30 mouse cellular contexts compared by ENCODE assay signal in the genomic region with DNA sequence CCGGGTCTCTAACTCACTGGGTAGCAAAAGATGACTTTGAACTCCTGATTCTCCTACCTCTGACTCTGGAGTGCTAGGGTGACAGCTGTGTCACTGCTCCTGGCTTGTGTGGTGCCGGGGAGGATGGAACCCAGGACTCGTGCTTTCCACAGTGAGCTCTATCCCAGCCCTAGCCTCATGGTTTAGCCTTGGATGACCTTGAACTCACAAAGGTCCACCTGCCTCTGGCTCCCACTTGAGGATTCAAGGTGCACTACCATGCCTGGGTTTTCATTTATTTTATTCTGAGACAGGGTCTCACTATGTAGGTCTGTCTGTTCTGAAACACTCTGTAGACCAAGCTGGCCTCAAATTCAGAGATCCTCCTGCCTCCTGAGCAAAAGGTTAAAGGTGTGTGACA. TPM values are rescaled to one million over a fixed set of nuclear protein-coding genes. Genes with fewer than 3 reads are reported as not detected.
DNase-seq lines count a peak whose midpoint lies in the region; ATAC-seq and TF ChIP-seq lines count a peak whose summit lies in the region.
"Had no signal": no experiment of that assay in that cellular context is flagged by ENCODE, and none has a peak within 500 bp of the region (broad histone marks: within the 10 kb centered on the region; RNA-seq: fewer than 3 reads in every experiment).

No protein-coding gene starts in this region.

- TF ChIP-seq EP300 in lung, postnatal 0 days (IDR thresholded peaks at IDR 0.05): no peak

- no peaks in the 10 kb centered on the region for H3K9me3 ChIP-seq in lung, postnatal 0 days (ENCODE audit: low read length)
- H3K9me3 ChIP-seq: embryonic facial prominence, embryonic 12.5 days; embryonic facial prominence, embryonic 15.5 days; G1E; heart, embryonic 12.5 days; heart, embryonic 15.5 days; hindbrain, embryonic 10.5 days; hindbrain, embryonic 13.5 days had no signal

- 79% methylated on average over 3 of the region's 3 CpGs for WGBS in lung, postnatal 0 days

- TF ChIP-seq CTCF in layer of hippocampus, adult 2 months (conservative IDR thresholded peaks at IDR 0.05): 0 out of 2 replicates have a peak, but pooled peaks have one; percentile 9
- TF ChIP-seq CTCF in lung, postnatal 0 days (IDR thresholded peaks at IDR 0.05): 0 out of 2 replicates have a peak, but pooled peaks have one; percentile 8

- no peak for ATAC-seq in lung, postnatal 0 days
- ATAC-seq in megakaryocyte progenitor cell, adult 5-6 weeks (replicated peaks; ENCODE audit: poor library complexity): no peak
- ATAC-seq: forebrain, embryonic 14.5 days; forebrain, postnatal 0 days; hindbrain, embryonic 16.5 days; Patski had no signal

- H3K4me2 ChIP-seq in lung, postnatal 0 days (replicated peaks; ENCODE audit: low read depth, low read length): no peak overlapping the region
- H3K4me2 ChIP-seq: embryonic facial prominence, embryonic 12.5 days; embryonic facial prominence, embryonic 15.5 days; heart, embryonic 12.5 days; heart, embryonic 15.5 days; hindbrain, embryonic 13.5 days had no signal

- no peak overlapping the region for H3K4me3 ChIP-seq in layer of hippocampus, adult 2 months
- H3K4me3 ChIP-seq in lung, postnatal 0 days (ENCODE audit: low read depth, low read length): no peak overlapping the region
- H3K4me3 ChIP-seq: embryonic facial prominence, embryonic 12.5 days; embryonic facial prominence, embryonic 15.5 days; heart, embryonic 12.5 days; heart, embryonic 15.5 days; hindbrain, embryonic 10.5 days; hindbrain, embryonic 13.5 days had no signal

- H3K27me3 ChIP-seq in lung, postnatal 0 days (replicated peaks; ENCODE audit: insufficient read depth, low read length): no peaks in the 10 kb centered on the region
- H3K27me3 ChIP-seq: CH12.LX; embryonic facial prominence, embryonic 12.5 days; embryonic facial prominence, embryonic 15.5 days; heart, embryonic 12.5 days; heart, embryonic 15.5 days; hindbrain, embryonic 13.5 days; Patski had no signal

- no peak for DNase-seq in layer of hippocampus, adult 2 months (ENCODE audit: low spot score in 2 of 2)
- no peak for DNase-seq in layer of hippocampus, postnatal 10 days (ENCODE audit: low spot score in 2 of 2)
- no peak for DNase-seq in lung, postnatal 0 days (ENCODE audit: low spot score)
- DNase-seq in lung, postnatal 4 days: no peak
- DNase-seq in ES-CJ7 (ENCODE audit: low read depth, low spot score): peak; percentile 74
- DNase-seq in ZHBTc4 (ENCODE audit: low read depth, low spot score): peak; percentile 65
- no peak for DNase-seq in cerebellum, postnatal 10 days
- DNase-seq: adrenal gland, postnatal 10 days; adrenal gland, postnatal 36 days; B cell, adult 2 months; cerebellum, adult 18-20 months; cerebellum, adult 9-10 months; cerebellum, postnatal 25 days; forebrain, postnatal 0 days; gastrocnemius, postnatal 25 days; heart, adult 18-20 months; heart, postnatal 10 days; heart, postnatal 36 days had no signal

- H3K4me1 ChIP-seq in lung, postnatal 0 days (ENCODE audit: insufficient read depth, low read depth, low read length): no peaks in the 10 kb centered on the region
- H3K4me1 ChIP-seq: embryonic facial prominence, embryonic 12.5 days; embryonic facial prominence, embryonic 15.5 days; hindbrain, embryonic 10.5 days had no signal

- no peak overlapping the region for H3K9ac ChIP-seq in lung, postnatal 0 days (replicated peaks; ENCODE audit: low read depth)
- H3K9ac ChIP-seq: embryonic facial prominence, embryonic 12.5 days; embryonic facial prominence, embryonic 15.5 days; forebrain, postnatal 0 days; heart, embryonic 15.5 days had no signal

- H3K36me3 ChIP-seq in lung, postnatal 0 days (ENCODE audit: insufficient read depth, low read length): peaks cover 7% of the 10 kb centered on the region; the same call in 1 of the 2 replicates

- no peak overlapping the region for H3K27ac ChIP-seq in layer of hippocampus, adult 2 months
- no peak overlapping the region for H3K27ac ChIP-seq in lung, postnatal 0 days (ENCODE audit: low read length)
- H3K27ac ChIP-seq: embryonic facial prominence, embryonic 12.5 days; embryonic facial prominence, embryonic 15.5 days; heart, embryonic 15.5 days; hindbrain, embryonic 10.5 days; hindbrain, embryonic 13.5 days had no signal

RNA-seq across cellular contexts. Expression of a gene that starts 8.0 kb away (rescaled TPM):
- total RNA-seq in layer of hippocampus, adult 2 months (2021): 1 to 10 TPM; 3.0 to 4.5 TPM
- total RNA-seq in layer of hippocampus, postnatal 10 days (2021): 1 to 10 TPM; 2.6 to 3.0 TPM
- polyA plus RNA-seq in lung, postnatal 0 days (2015; fragmentation: Nextera tagmentation; extraction: Ambion mirVana): 0.98 and 1.1 TPM in 2 replicates
- 0.17 and 0.57 TPM in 2 replicates for total RNA-seq in megakaryocyte progenitor cell, adult 5-6 weeks (2015)
- 0.61 TPM in 1 of 2 replicates, not detected in the other for total RNA-seq in megakaryocyte progenitor cell, adult 5-6 weeks (2017)

RNA-seq across cellular contexts. Expression of a gene that starts 8.8 kb away (rescaled TPM):
- total RNA-seq in layer of hippocampus, adult 2 months (2021): 100 to 1,000 TPM; 221 to 228 TPM
- total RNA-seq in layer of hippocampus, postnatal 10 days (2021): 100 to 1,000 TPM; 146 to 157 TPM
- 97.7 and 111 TPM in 2 replicates for polyA plus RNA-seq in lung, postnatal 0 days (2015; fragmentation: Nextera tagmentation; extraction: Ambion mirVana)
- total RNA-seq in megakaryocyte progenitor cell, adult 5-6 weeks (2015): 39.1 and 43.1 TPM in 2 replicates
- 127 and 171 TPM in 2 replicates for total RNA-seq in megakaryocyte progenitor cell, adult 5-6 weeks (2017)

RNA-seq across cellular contexts. Expression of a gene that starts 11.1 kb away (rescaled TPM):
- 1 to 10 TPM; 1.3 to 3.5 TPM for total RNA-seq in layer of hippocampus, adult 2 months (2021)
- total RNA-seq in layer of hippocampus, postnatal 10 days (2021): 1 to 10 TPM; 2.1 to 4.5 TPM
- polyA plus RNA-seq in lung, postnatal 0 days (2015; fragmentation: Nextera tagmentation; extraction: Ambion mirVana): 3.5 and 4.8 TPM in 2 replicates
- 0.57 and 0.81 TPM in 2 replicates for total RNA-seq in megakaryocyte progenitor cell, adult 5-6 weeks (2015)
- 0.08 TPM in 1 of 2 replicates, not detected in the other for total RNA-seq in megakaryocyte progenitor cell, adult 5-6 weeks (2017)

RNA-seq across cellular contexts. Expression of a gene that starts 11.1 kb away (rescaled TPM):
- 10 to 100 TPM; 42.9 to 43.1 TPM for total RNA-seq in layer of hippocampus, adult 2 months (2021)
- total RNA-seq in layer of hippocampus, postnatal 10 days (2021): 10 to 100 TPM; 34.9 to 42.9 TPM
- 56.9 and 59.3 TPM in 2 replicates for polyA plus RNA-seq in lung, postnatal 0 days (2015; fragmentation: Nextera tagmentation; extraction: Ambion mirVana)
- total RNA-seq in megakaryocyte progenitor cell, adult 5-6 weeks (2015): 25.9 and 27.2 TPM in 2 replicates
- 11.2 and 15.9 TPM in 2 replicates for total RNA-seq in megakaryocyte progenitor cell, adult 5-6 weeks (2017)

RNA-seq across cellular contexts. Expression of a gene that starts 23.7 kb away (rescaled TPM):
- total RNA-seq in layer of hippocampus, adult 2 months (2021): 100 to 1,000 TPM; 158 to 166 TPM
- total RNA-seq in layer of hippocampus, postnatal 10 days (2021): 100 to 1,000 TPM; 179 to 191 TPM
- 105 and 106 TPM in 2 replicates for polyA plus RNA-seq in lung, postnatal 0 days (2015; fragmentation: Nextera tagmentation; extraction: Ambion mirVana)
- 59.7 and 79.8 TPM in 2 replicates for total RNA-seq in megakaryocyte progenitor cell, adult 5-6 weeks (2015)
- total RNA-seq in megakaryocyte progenitor cell, adult 5-6 weeks (2017): 20.5 and 29.4 TPM in 2 replicates

Comparison
In these comparisons a context has a peak if more than half of its experiments do, and no peak if none do; other contexts are left out.
1. DNase-seq: peak in ES-CJ7 (single experiment) and ZHBTc4 (single experiment); none in layer of hippocampus, adult 2 months (0 of 2), layer of hippocampus, postnatal 10 days (0 of 2), lung, postnatal 0 days (single experiment), lung, postnatal 4 days (0 of 2) and cerebellum, postnatal 10 days (0 of 2).